Mouse (Mus musculus) kidney, postnatal 36 days (tissue): ENCODE measurements at regions not wholly inside any gene's neighbourhood (a gene's known extent, or its start where the extent isn't known, plus 50 kb on each side); places are given as distances from the start of the nearest gene placed in this dataset.

Source experiments
- DNase-seq, 2 experiments: peaks; one replicate each; pipeline ENCODE4 v3.0.0; 2021 to 2022; ENCODE audit warnings: mixed read lengths in 2 of 2

GRCm38 (mm10) chr5:101112151-101112769 lies 266.7 kb downstream of the Gpat3 start:
- DNase-seq, result peak; percentile 2 to 5

- no peak for DNase-seq
These were observed 266.1 kb downstream of the Gpat3 start for GRCm38 (mm10) chr5:101111619-101112018.

- no peak for DNase-seq
These were observed 255.6 kb downstream of the Gpat3 start for GRCm38 (mm10) chr5:101100975-101101699.

GRCm38 (mm10) chr5:101091027-101091598 lies 245.6 kb downstream of the Gpat3 start:
- no peak for DNase-seq

GRCm38 (mm10) chr5:101090415-101091026 lies 245.0 kb downstream of the Gpat3 start:
- DNase-seq, result no peak

- DNase-seq, result no peak
These were observed 239.7 kb downstream of the Gpat3 start for GRCm38 (mm10) chr5:101085199-101085598.

GRCm38 (mm10) chr5:101082611-101083010 lies 237.1 kb downstream of the Gpat3 start:
- no peak for DNase-seq

- DNase-seq, result no peak
These were observed 218.8 kb downstream of the Gpat3 start for GRCm38 (mm10) chr5:101064308-101064707.

- no peak for DNase-seq
These were observed 217.7 kb downstream of the Gpat3 start for GRCm38 (mm10) chr5:101063254-101063653.

- DNase-seq, result no peak
These were observed 206.1 kb downstream of the Gpat3 start for GRCm38 (mm10) chr5:101051591-101051990.

- DNase-seq, result no peak
These were observed 195.0 kb downstream of the Gpat3 start for GRCm38 (mm10) chr5:101040488-101040887.

- DNase-seq, result no peak
These were observed 187.5 kb downstream of the Gpat3 start for GRCm38 (mm10) chr5:101032968-101033367.

GRCm38 (mm10) chr5:101032147-101032900 lies 186.8 kb downstream of the Gpat3 start:
- no peak for DNase-seq

GRCm38 (mm10) chr5:101024796-101025195 lies 179.3 kb downstream of the Gpat3 start:
- no peak for DNase-seq

GRCm38 (mm10) chr5:101023784-101024183 lies 178.3 kb downstream of the Gpat3 start:
- DNase-seq, result no peak

- peak; percentile 67 to 88 for DNase-seq
These were observed 175.3 kb downstream of the Gpat3 start for GRCm38 (mm10) chr5:101020784-101021183.

- no peak for DNase-seq
These were observed 168.3 kb downstream of the Gpat3 start for GRCm38 (mm10) chr5:101013844-101014243.

GRCm38 (mm10) chr5:101005216-101005615 lies 159.7 kb downstream of the Gpat3 start:
- DNase-seq, result peak in 1 of 2 experiments; percentile 26

GRCm38 (mm10) chr5:101000436-101000835 lies 154.9 kb downstream of the Gpat3 start:
- DNase-seq, result no peak

- DNase-seq, result peak in 1 of 2 experiments; percentile 26
These were observed 146.9 kb downstream of the Gpat3 start for GRCm38 (mm10) chr5:100992365-100992764.

- peak; percentile 37 to 82 for DNase-seq
These were observed 146.1 kb downstream of the Gpat3 start for GRCm38 (mm10) chr5:100991626-100992025.

GRCm38 (mm10) chr5:100982573-100982936 lies 137.0 kb downstream of the Gpat3 start:
- no peak for DNase-seq
